Mouse (Mus musculus) monocyte, adult 59 days (primary cell): ENCODE results near the gene Tat. TPM values are rescaled to one million over a fixed set of nuclear protein-coding genes. Genes with fewer than 3 reads are reported as not detected.

Experiments
- total RNA-seq, 2 experiments: library from RNA; stranded (reverse); gene quantifications; one replicate each; pipeline ENCODE4 v1.2.4; 2023

The Tat gene
- total RNA-seq = not detected

GRCm38 (mm10) chr8:109990224-109990623 is at the start of gene Tat:
Gene Tat, plus strand, starts transcription at chr8:109990437.

GRCm38 (mm10) chr8:109961693-109962367 is 28.4 kb upstream of the Tat start, which contains the start of gene Marveld3:
Gene Marveld3, minus strand, starts transcription at chr8:109962203.

GRCm38 (mm10) chr8:110039659-110040058 is 49.4 kb downstream of the Tat start, which contains the start of gene Chst4:
Gene Chst4, minus strand, starts transcription at chr8:110039740.

Other genes with a start within 250 kb of the Tat start
- gene Ap1g1, start 211.9 kb upstream of the Tat start, total RNA-seq = 10 to 100 TPM; 63.7 to 75.7 TPM
- 10 to 100 TPM; 13.0 to 14.9 TPM for gene Phlpp2, start 121.9 kb upstream of the Tat start, total RNA-seq
- not detected for gene Marveld3, start 28.2 kb upstream of the Tat start, total RNA-seq
- under 1 TPM in 1 of 2 experiments, not detected in 1; 0.47 TPM for gene Chst4, start 49.3 kb downstream of the Tat start, total RNA-seq
- gene Zfp612, start 89.3 kb downstream of the Tat start, total RNA-seq = under 1 TPM in 1 of 2 experiments, not detected in 1; 0.43 TPM
- gene Gm21964, start 110.8 kb downstream of the Tat start, total RNA-seq = not detected
- gene Gm17720, start 112.3 kb downstream of the Tat start, total RNA-seq = not detected
- gene Calb2, start 177.8 kb downstream of the Tat start, total RNA-seq = not detected
- 1 to 10 TPM; 5.6 to 6.1 TPM for gene Cmtr2, start 225.2 kb downstream of the Tat start, total RNA-seq